Mouse (Mus musculus) kidney, embryonic 15.5 days (tissue): ENCODE data around the gene Mrps6. TPM values are rescaled to one million over a fixed set of nuclear protein-coding genes. Genes with fewer than 3 reads are reported as not detected.

Experiments used
- ATAC-seq: fragments of 200-750 bp; cut with Nextera tagmentation; replicated peaks from 2 replicates; pipeline ENCODE4 v1.8.0; 2017; ENCODE audit warnings: moderate TSS enrichment; ENCODE audit not compliant: low FRiP score
- H3K27ac ChIP-seq: fragments of 300-500 bp; sonication (generic); 2 replicates; pipeline ENCODE4 v1.5.1; 2015; ENCODE audit warnings: mild to moderate bottlenecking, inconsistent platforms
- H3K27me3 ChIP-seq: fragments of 300-500 bp; sonication (generic); 2 replicates; pipeline ENCODE4 v1.6.1; 2015; ENCODE audit warnings: inconsistent platforms
- H3K36me3 ChIP-seq: fragments of 300-500 bp; sonication (generic); 2 replicates; pipeline ENCODE4 v1.6.1; 2015; ENCODE audit warnings: inconsistent platforms
- H3K4me1 ChIP-seq: fragments of 300-500 bp; sonication (generic); 2 replicates; pipeline ENCODE4 v1.6.1; 2015; ENCODE audit warnings: inconsistent platforms
- H3K4me2 ChIP-seq: fragments of 300-500 bp; sonication (generic); 2 replicates; pipeline ENCODE4 v1.6.1; 2015; ENCODE audit warnings: moderate library complexity, mild to moderate bottlenecking, inconsistent platforms
- H3K4me3 ChIP-seq: fragments of 300-500 bp; sonication (generic); replicated peaks from 2 replicates; pipeline ENCODE4 v1.5.1; 2015; ENCODE audit warnings: mild to moderate bottlenecking, inconsistent platforms
- H3K9ac ChIP-seq: fragments of 300-500 bp; sonication (generic); 2 replicates; pipeline ENCODE4 v1.6.1; 2015; ENCODE audit warnings: mild to moderate bottlenecking, inconsistent platforms
- H3K9me3 ChIP-seq: fragments of 300-500 bp; sonication (generic); replicated peaks from 2 replicates; pipeline ENCODE4 v1.6.1; 2016; ENCODE audit warnings: inconsistent platforms
- WGBS: fragments of 180-500 bp; shearing (Covaris S2); methylation state at CpG from one replicate; pipeline ENCODE4 v1.1.7; 2015; ENCODE audit warnings: mixed read lengths; 5-methylcytosine and 5-hydroxymethylcytosine counted together
- polyA plus RNA-seq: library from polyadenylated mRNA; unstranded; fragments of >200 nt; fragmentation: Nextera tagmentation; extraction: Ambion mirVana; gene quantifications from 2 replicates; pipeline ENCODE4 v1.2.1, GENCODE M21; 2015

Mrps6 gene
- polyA plus RNA-seq, 1 experiment from 2014 or later = 151 TPM

DNA sequence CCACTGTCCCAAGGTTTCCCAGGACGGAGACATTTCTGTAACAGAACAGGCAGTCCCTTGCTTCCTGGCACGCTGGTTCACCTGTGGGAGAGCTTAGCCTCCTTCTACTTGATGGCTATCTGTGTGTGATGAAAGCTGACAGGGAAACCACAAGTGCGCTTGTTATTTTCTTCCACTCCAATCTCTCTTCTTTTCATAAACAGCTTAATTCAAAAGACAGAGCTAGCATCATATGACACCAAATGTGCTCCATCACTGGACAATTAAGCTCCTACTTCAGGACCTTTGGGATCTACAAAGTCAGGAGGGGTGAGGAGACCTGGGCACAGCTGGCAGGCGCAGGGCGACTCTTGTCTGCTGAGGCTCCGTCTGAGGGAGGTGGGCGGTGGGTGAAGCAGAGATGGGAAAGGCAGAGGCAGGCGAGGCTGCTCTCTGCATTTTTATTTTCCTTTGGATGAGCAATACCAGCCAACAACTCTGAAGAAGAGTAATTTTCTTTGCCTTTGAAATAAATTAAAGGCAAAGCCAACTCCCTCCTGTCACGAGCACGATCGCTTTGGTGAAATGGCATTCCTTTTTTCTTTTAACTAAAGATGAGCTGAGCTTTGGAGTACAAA is 76.2 kb downstream of the Mrps6 start:
- Histone ChIP-seq H3K4me2 (no peak overlapping the region), H3K27ac (no peak overlapping the region), H3K9ac (no peak overlapping the region), H3K4me3 (no peak overlapping the region), H3K27me3 (no peaks in the 10 kb centered on the region), H3K4me1 (no peaks in the 10 kb centered on the region), H3K9me3 (no peaks in the 10 kb centered on the region), H3K36me3 (no peaks in the 10 kb centered on the region)
- WGBS = 66% methylated on average over 11 of the region's 11 CpGs
- no peak for ATAC-seq

DNA sequence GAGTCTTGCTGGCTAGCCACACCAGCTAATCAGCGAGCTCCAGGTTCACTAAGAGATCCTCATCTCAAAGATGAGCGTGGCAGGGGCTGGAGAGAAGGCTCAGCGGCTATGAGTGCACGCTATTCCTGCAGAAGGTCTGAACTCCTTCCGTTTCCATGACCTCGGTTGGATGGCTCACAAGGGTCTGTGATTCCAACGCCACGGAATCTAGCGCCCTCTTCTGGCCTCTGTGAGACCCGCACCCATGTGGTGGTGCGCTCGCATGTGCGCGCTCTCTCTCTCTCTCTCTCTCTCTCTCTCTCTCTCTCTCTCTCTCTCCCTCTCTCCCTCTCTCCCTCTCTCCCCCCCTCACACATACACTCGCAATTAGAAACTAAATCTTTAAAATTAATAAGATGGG is 78.2 kb downstream of the Mrps6 start:
- H3K36me3 ChIP-seq = no peaks in the 10 kb centered on the region
- H3K9me3 ChIP-seq = no peaks in the 10 kb centered on the region
- H3K27ac ChIP-seq = no peak overlapping the region
- no peak overlapping the region for H3K9ac ChIP-seq
- H3K4me2 ChIP-seq = no peak overlapping the region
- peaks cover 10% of the 10 kb centered on the region for H3K4me1 ChIP-seq
- 92% methylated on average over 15 of the region's 15 CpGs for WGBS
- no peak overlapping the region for H3K4me3 ChIP-seq
- no peak for ATAC-seq
- no peaks in the 10 kb centered on the region for H3K27me3 ChIP-seq

DNA sequence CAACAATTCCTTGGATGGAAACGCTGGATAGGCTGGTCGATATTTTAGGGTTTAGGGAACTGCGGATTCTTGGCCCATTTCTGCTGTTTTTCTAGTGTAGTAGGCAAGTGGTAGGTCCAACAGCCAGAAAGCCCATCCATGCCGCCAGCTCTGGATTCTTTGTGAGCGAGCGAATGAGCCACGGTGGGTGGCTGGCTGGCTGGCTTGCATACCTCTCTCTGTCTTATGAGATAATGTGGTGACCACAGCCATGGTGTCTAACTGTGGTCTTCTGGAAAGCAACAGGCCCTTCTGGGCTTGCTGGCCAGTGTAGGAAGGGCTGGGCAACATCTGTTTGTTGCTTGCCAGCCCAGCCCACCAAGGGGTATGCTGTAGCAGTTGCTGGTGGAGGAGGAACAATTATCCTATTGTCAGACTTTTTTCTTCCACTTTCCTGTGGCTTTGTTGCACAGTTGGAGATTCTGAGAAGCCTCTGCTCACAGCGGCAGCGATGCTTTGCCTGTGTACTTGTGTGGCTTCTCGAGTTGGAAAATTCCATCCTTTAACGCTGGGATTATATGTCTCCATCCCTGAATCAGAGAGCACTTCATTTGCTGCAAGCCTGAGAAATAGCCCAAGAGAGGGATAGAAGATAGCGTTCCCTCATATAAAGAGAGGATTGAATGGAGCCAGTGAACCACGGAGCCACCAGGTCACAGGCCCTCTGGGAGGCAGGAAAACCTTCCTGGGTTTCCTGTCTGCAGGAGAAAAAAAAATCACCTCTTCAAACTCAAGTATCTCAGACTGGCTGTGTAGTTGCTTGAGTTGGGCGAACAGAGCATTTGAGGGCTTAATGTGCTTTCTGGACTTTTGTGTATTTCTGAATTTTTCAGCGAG is 81.6 kb downstream of the Mrps6 start:
- no peak overlapping the region for H3K9ac ChIP-seq
- no peaks in the 10 kb centered on the region for H3K27me3 ChIP-seq
- no peaks in the 10 kb centered on the region for H3K9me3 ChIP-seq
- no peak overlapping the region for H3K4me3 ChIP-seq
- 62% methylated on average over 15 of the region's 15 CpGs for WGBS
- H3K4me2 ChIP-seq = no peak overlapping the region
- no peaks in the 10 kb centered on the region for H3K36me3 ChIP-seq
- H3K4me1 ChIP-seq = peaks cover 10% of the 10 kb centered on the region
- peak overlapping the region; percentile 34; the same call in 1 of the 2 replicates for H3K27ac ChIP-seq
- no peak for ATAC-seq

DNA sequence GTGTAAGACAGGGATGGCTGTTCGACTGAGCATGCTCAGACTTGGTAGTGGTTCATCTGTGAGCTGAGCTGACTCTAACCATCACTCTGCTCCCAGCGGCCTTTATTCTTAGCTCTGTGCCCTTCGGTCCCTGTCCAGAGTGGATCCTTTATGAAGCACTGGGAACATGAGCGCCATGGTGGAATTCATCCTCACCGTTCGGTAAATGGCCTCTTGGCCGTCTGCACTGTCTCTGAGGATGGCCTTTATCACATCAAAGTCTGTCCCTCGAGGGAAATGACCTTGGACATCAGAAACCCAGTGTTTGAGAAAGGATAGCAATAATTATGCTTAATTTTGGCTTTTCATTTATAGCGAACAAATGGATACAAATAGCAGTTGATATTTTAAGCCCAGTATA is 82.3 kb downstream of the Mrps6 start:
- 80% methylated on average over 9 of the region's 9 CpGs for WGBS
- Histone ChIP-seq H3K9me3 (no peaks in the 10 kb centered on the region), H3K4me3 (no peak overlapping the region), H3K9ac (no peak overlapping the region), H3K27me3 (no peaks in the 10 kb centered on the region), H3K36me3 (no peaks in the 10 kb centered on the region), H3K27ac (0 out of 2 replicates have a peak overlapping the region, but pooled peaks have one; percentile 34), H3K4me2 (no peak overlapping the region), H3K4me1 (peaks cover 10% of the 10 kb centered on the region)
- no peak for ATAC-seq

DNA sequence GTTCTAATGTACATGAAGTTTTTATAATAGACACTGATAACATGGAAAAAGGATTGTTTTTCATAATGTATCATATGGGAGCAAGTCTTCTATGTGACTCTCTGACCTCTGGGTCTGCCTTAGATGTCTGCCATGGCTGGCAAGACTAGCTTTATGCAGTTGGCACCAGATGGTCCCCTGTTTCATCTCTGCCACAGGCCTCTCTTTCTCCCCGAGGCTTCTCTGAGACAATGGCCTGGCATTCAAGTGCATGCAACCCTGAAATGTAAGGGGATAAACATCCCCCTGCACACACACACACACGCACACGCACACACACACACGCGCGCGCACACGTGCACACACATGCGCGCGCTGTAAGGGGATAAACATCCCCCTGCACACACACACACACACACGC is 83.0 kb downstream of the Mrps6 start:
- no peaks in the 10 kb centered on the region for H3K27me3 ChIP-seq
- H3K27ac ChIP-seq = no peak overlapping the region
- no peak for ATAC-seq
- H3K9me3 ChIP-seq = no peaks in the 10 kb centered on the region
- H3K36me3 ChIP-seq = no peaks in the 10 kb centered on the region
- H3K4me3 ChIP-seq = no peak overlapping the region
- 97% methylated on average over 12 of the region's 12 CpGs for WGBS
- no peak overlapping the region for H3K9ac ChIP-seq
- H3K4me1 ChIP-seq = peaks cover 10% of the 10 kb centered on the region
- no peak overlapping the region for H3K4me2 ChIP-seq

DNA sequence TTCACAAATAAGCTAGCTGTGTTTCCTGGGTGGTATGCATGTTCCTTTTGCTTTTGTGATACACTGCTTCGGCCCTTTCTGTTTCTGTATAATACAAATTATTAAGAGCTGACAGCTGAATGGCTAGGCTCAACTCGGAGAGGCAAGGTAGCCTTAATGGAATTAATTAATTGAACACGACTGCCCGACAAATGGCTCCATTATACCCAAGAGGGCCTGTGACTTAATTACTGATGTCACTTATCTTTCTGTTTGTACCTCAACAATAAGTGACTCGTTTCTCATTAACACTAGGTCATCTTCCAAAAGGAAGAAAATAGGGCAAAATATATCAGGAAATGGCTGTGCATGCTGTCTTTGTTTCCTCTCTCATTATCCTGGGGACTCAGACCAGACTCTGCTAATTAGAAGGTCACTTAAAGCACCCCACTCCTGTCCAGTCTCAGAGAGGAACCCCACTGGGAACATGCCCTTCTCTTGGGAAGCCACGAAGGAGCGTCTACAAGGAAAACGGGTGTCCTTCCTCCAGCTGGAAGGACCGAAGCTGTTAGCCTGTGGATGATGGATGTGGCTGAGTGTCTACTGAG is 84.4 kb downstream of the Mrps6 start:
- H3K9me3 ChIP-seq = no peaks in the 10 kb centered on the region
- WGBS = 73% methylated on average over 9 of the region's 9 CpGs
- no peak overlapping the region for H3K4me2 ChIP-seq
- H3K4me3 ChIP-seq = no peak overlapping the region
- no peak overlapping the region for H3K27ac ChIP-seq
- no peak for ATAC-seq
- H3K4me1 ChIP-seq = peaks cover 10% of the 10 kb centered on the region
- no peaks in the 10 kb centered on the region for H3K27me3 ChIP-seq
- no peaks in the 10 kb centered on the region for H3K36me3 ChIP-seq
- H3K9ac ChIP-seq = no peak overlapping the region

DNA sequence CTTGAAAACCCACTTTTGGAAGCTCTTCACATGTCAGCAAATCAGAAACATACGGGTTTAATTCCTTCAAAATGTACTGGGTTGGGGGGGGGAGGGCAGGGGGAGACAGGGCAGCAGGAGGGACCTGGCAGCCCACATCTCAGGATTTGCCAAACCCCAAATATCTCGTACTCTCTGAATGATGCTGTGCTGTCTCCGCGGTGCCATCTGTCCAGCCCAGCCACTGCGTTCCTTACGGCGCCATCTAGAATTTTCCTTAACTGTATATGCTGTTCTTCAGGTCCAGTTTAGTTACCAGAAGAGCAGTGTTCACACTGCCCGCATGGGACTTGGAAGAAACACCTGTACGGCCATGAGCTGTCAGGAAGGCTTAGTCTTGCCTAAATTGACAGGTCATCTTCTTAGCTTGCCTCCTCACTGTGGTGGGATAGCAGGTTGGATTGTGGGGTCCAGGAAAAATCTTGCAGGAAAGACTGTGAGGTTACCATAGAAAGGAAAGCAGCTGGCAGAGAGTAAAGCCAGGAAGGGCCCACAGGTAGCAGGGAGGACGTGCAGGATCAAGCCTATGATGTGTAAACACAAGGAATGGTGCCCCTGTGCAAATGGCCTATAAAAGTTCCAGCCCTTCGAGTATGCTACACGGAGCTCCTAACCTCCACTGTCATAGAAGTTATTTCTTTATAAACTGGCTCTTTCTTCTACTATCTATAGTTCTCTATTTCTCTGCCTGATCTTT is 89.7 kb downstream of the Mrps6 start:
- no peaks in the 10 kb centered on the region for H3K4me1 ChIP-seq
- H3K9me3 ChIP-seq = no peaks in the 10 kb centered on the region
- no peaks in the 10 kb centered on the region for H3K36me3 ChIP-seq
- no peaks in the 10 kb centered on the region for H3K27me3 ChIP-seq
- no peak for ATAC-seq
- no peak overlapping the region for H3K27ac ChIP-seq
- H3K4me3 ChIP-seq = no peak overlapping the region
- no peak overlapping the region for H3K4me2 ChIP-seq
- no peak overlapping the region for H3K9ac ChIP-seq
- 90% methylated on average over 12 of the region's 12 CpGs for WGBS

DNA sequence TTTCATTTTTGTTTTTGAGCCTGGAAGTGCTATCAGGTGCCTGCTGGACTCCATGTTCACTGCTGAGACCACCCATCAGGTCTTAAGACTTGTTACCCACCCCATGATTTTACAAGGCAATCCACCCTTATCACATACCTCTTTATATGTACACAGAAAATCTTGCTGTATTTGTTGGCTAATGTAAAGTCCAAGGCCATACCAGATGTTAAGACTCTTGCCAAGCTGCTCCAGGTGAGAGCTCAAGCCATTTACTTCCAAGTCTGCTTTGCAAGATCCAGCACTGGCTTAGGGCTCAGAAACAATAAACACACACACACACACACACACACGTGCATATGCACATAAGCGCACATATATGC is 90.3 kb downstream of the Mrps6 start:
- Histone ChIP-seq H3K9ac (no peak overlapping the region), H3K27me3 (no peaks in the 10 kb centered on the region), H3K36me3 (no peaks in the 10 kb centered on the region), H3K4me3 (no peak overlapping the region), H3K9me3 (no peaks in the 10 kb centered on the region), H3K27ac (no peak overlapping the region), H3K4me2 (no peak overlapping the region), H3K4me1 (no peaks in the 10 kb centered on the region)
- WGBS = 94% methylated on average over 2 of the region's 2 CpGs
- no peak for ATAC-seq

DNA sequence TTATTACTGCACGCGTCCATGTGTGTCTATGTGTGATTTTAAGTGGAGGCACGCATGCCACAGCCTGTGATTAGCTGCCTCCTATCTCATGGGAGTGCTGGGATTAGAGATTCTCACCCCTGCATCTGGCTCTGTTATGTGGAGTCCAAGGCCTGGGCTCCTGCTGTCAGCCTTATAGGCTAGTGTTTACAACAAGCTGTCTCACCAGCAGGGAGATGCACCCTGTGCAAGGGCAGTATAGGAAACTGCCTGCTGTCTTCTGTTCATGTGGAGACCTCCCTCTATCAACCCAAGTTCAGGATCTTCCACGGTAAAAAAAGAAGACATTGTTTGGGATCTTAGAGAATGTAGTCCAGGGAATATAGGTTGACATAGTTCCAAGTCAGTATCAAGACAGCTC is 92.9 kb downstream of the Mrps6 start:
- H3K9me3 ChIP-seq = no peaks in the 10 kb centered on the region
- H3K36me3 ChIP-seq = no peaks in the 10 kb centered on the region
- WGBS = 69% methylated on average over 4 of the region's 4 CpGs
- H3K4me1 ChIP-seq = no peaks in the 10 kb centered on the region
- no peak for ATAC-seq
- no peak overlapping the region for H3K4me3 ChIP-seq
- no peaks in the 10 kb centered on the region for H3K27me3 ChIP-seq
- H3K9ac ChIP-seq = no peak overlapping the region
- H3K4me2 ChIP-seq = no peak overlapping the region
- no peak overlapping the region for H3K27ac ChIP-seq

DNA sequence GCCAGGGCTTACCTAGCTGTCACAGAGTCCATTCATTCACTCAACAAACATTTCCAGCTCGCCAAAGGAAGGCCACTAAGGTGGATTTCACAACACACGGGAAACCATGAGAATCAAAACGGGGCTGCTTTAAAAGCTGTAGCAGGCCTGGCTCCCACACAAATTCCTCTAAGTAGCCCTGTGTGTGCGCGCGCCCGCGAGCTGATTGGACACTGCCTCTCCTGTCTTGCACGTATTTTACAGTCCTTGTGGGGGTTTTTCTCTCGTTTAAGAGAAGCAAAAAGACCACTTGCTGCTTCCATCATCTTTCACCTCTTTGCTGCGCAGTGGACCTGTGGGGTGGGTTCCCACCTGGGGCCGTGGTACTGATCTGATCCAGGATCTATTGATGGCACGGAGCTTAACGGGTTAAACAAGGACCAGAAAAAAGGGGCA is 100.0 kb downstream of the Mrps6 start:
- Histone ChIP-seq H3K4me1 (peaks cover 20% of the 10 kb centered on the region), H3K36me3 (no peaks in the 10 kb centered on the region), H3K9me3 (no peaks in the 10 kb centered on the region), H3K27me3 (no peaks in the 10 kb centered on the region), H3K27ac (peak overlapping the region; percentile 83), H3K9ac (peak overlapping the region; percentile 43), H3K4me3 (peak overlapping the region; percentile 55), H3K4me2 (peak overlapping the region; percentile 94)
- 1% methylated on average over 14 of the region's 14 CpGs for WGBS
- ATAC-seq = peak; percentile 65

DNA sequence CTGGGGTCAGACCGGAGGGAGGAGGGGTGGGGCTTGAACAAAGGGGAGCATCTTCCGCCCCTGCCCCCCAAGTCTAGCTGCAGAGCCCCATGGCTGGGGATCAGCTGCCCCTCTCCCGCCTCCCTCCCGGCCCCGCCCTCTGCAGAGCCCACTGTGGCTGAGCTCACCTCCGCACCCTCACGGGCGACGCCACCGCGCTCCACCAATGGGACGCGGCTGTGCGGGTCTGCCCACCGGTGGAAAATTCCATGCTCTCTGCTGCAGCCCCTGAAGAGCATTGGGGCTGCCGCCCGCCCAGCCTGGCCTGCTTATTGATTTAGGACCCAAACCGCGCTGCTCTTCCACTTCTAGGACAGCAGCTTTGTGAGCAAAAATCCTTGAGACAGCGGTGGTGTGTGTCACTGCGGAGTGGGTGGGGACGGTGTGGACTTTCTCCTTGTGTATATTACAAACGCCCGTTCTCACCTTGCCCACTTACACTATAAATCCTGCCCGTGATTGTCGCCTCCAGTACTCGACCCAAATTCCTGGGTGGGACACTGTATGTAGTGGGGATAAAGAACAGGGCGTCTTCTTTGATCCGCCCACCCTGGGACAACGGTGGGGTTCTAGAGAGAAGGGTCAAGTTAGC is 100.5 kb downstream of the Mrps6 start:
- Histone ChIP-seq H3K9me3 (no peaks in the 10 kb centered on the region), H3K36me3 (no peaks in the 10 kb centered on the region), H3K4me2 (peak overlapping the region; percentile 94), H3K27me3 (no peaks in the 10 kb centered on the region), H3K4me1 (peaks cover 20% of the 10 kb centered on the region), H3K27ac (peak overlapping the region; percentile 83), H3K9ac (peak overlapping the region; percentile 43), H3K4me3 (peak overlapping the region; percentile 55)
- peak; percentile 95 for ATAC-seq
- 1% methylated on average over 29 of the region's 30 CpGs for WGBS
